ENCODE assay signal across 11 mouse cellular contexts in genomic region chr6:99954832-99955830, GRCm38 (mm10).
DNase-seq lines count a peak whose midpoint lies in the region; ATAC-seq lines count a peak whose summit lies in the region.
"Had no signal": no experiment of that assay in that cellular context is flagged by ENCODE, and none has a peak within 500 bp of the region (broad histone marks: within the 10 kb centered on the region; RNA-seq: fewer than 3 reads in every experiment).

No protein-coding gene starts in this region.

- 0 out of 2 replicates have a peak, but pooled peaks cover 8% of the 10 kb centered on the region for H3K27me3 ChIP-seq in hindbrain, embryonic 15.5 days
- peaks cover 40% of the 10 kb centered on the region for H3K27me3 ChIP-seq in midbrain, embryonic 10.5 days (ENCODE audit: low read depth, poor library complexity, severe bottlenecking)
- H3K27me3 ChIP-seq: embryonic facial prominence, embryonic 13.5 days had no signal

- peak; percentile 18 to 36 for DNase-seq in cerebellum, postnatal 25 days
- DNase-seq in cerebellum, adult 18-20 months, result no peak
- DNase-seq in MN1 (ENCODE audit: low spot score), result peak; percentile 89
- no peak for DNase-seq in midbrain, embryonic 10.5 days (ENCODE audit: low spot score)
- no peak for DNase-seq in left cerebral cortex, adult 8-10 months (ENCODE audit: low spot score in 2 of 2)
- no peak for DNase-seq in frontal cortex, postnatal 36 days (ENCODE audit: low spot score in 2 of 2)
- DNase-seq in ovary, postnatal 10 days (ENCODE audit: low spot score), result no peak

- 62% methylated on average over 22 of the region's 22 CpGs for WGBS in hindbrain, embryonic 15.5 days
- 79% methylated on average over 22 of the region's 22 CpGs for WGBS in midbrain, embryonic 10.5 days

- peak overlapping the region; percentile 43 for H3K27ac ChIP-seq in hindbrain, embryonic 15.5 days (replicated peaks)
- 0 out of 2 replicates have a peak overlapping the region, but pooled peaks have one; percentile 18 for H3K27ac ChIP-seq in midbrain, embryonic 10.5 days (replicated peaks)
- H3K27ac ChIP-seq: embryonic facial prominence, embryonic 13.5 days; liver, embryonic 14.5 days had no signal

- ATAC-seq in hindbrain, embryonic 15.5 days (ENCODE audit: low FRiP score, low read depth), result peak; percentile 77
- ATAC-seq: inflammation-experienced regulatory T-cells, adult 6 months had no signal

- peaks cover 18% of the 10 kb centered on the region for H3K4me1 ChIP-seq in hindbrain, embryonic 15.5 days (replicated peaks)
- H3K4me1 ChIP-seq in midbrain, embryonic 10.5 days, result peaks cover 32% of the 10 kb centered on the region

- no peak overlapping the region for H3K9ac ChIP-seq in hindbrain, embryonic 15.5 days
- H3K9ac ChIP-seq: embryonic facial prominence, embryonic 13.5 days; liver, embryonic 14.5 days had no signal

- H3K36me3 ChIP-seq in hindbrain, embryonic 15.5 days, result no peaks in the 10 kb centered on the region
- no peaks in the 10 kb centered on the region for H3K36me3 ChIP-seq in midbrain, embryonic 10.5 days
- H3K36me3 ChIP-seq: embryonic facial prominence, embryonic 13.5 days had no signal

- no peak overlapping the region for H3K4me2 ChIP-seq in hindbrain, embryonic 15.5 days
- H3K4me2 ChIP-seq: embryonic facial prominence, embryonic 13.5 days had no signal

- no peaks in the 10 kb centered on the region for H3K9me3 ChIP-seq in hindbrain, embryonic 15.5 days
- no peaks in the 10 kb centered on the region for H3K9me3 ChIP-seq in midbrain, embryonic 10.5 days (replicated peaks)
- H3K9me3 ChIP-seq: embryonic facial prominence, embryonic 13.5 days had no signal

- no peak overlapping the region for H3K4me3 ChIP-seq in hindbrain, embryonic 15.5 days
- H3K4me3 ChIP-seq in midbrain, embryonic 10.5 days, result no peak overlapping the region
- H3K4me3 ChIP-seq: embryonic facial prominence, embryonic 13.5 days had no signal

Comparison
In these comparisons a context has a peak if more than half of its experiments do, and no peak if none do; other contexts are left out.
1. DNase-seq: peak in cerebellum, postnatal 25 days (2 of 2) and MN1 (single experiment); none in cerebellum, adult 18-20 months (0 of 2), midbrain, embryonic 10.5 days (single experiment), left cerebral cortex, adult 8-10 months (0 of 2), frontal cortex, postnatal 36 days (0 of 2) and ovary, postnatal 10 days (single experiment).